Mouse (Mus musculus): Measurements from ENCODE around the gene Cfap157.

Gene Cfap157

DNA sequence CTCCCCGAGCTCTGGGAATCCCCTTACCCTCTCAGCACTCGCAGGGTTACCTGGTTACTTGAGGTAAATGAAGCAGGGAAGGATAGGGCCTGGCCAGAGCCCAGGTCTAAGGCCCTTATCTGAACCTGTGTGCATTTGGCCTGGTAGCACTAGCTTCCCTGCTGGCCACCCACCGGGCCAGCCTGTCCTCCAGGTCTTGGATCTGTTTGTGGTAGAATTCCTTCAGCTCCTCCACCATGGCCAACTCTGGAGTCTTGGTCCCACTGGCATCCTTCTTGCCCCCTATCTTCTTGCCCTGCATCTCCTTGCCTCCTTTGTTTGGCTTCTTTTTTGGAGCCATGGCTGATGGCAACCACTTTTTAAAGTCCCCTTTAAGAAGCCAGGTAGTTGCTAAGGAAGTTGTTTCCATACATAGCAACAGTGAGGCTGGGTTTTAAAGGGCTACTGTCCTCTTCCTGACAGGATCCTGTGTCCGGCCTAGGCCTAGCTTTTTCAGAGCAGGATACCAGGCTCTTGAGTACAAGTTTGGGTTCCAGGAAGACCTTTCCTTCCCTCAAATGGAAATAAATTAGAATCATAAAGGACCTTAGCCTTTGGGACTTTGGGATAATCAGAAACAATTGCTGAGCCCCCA lies at the start of gene Cfap157:
Gene Cfap157, minus strand, starts transcription at position 381 of the 634 bp plus-strand sequence.
- WGBS = 54% methylated on average over 4 of the region's 4 CpGs

DNA sequence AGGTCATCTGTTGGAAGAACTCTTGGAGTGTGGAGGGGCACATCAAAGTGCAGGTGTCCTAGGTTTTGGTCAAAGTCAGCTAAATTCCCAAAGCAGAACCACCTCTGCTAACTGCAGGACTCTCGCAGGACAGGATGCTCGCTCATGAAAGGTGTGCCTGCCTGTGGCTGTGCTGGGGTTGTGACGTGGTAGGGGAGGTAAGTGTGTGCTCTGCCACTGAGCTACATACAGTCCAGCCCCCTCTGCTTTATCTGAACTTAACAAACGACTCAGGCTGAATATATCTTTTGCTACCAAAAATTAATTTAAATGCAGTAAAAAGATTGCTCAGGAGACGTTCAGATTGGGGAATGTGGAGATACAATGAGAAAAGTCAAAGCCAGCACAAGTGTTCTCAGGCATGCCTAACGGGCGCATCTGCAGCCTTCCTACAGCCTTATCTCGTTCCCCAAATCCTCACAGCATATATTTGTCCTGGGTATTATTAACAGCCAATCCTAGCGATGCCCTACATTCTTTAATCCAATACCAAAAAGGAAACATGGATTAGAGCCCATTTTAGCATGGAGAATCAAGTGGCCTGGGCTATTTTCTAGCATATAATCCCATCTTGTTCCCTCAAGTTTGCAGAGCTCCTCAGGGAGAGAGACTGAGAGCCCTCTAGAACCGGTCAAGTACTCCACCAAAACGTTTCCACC lies 44.9 kb upstream of the Cfap157 start:
- 48% methylated on average over 11 of the region's 11 CpGs for WGBS

DNA sequence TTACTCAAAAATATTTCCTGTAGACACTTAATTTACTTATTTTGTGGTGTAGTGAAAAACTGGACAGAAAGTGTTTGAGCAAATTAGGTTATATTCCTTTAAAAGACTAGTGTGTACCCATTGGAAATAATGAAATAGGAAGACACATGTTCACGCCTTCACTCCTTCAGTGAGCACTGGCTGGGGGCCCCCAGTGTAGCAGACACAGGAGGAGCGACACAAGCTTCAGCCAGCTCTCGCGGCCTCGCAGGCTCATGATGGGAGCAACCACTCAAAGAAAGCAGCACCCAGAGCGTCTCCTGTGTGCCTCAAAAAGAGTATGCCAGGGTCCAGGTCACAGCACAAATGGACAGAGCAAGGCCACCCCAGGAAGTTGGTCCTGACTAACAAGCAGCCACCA lies 41.6 kb upstream of the Cfap157 start:
- 57% methylated on average over 6 of the region's 6 CpGs for whole genome bisulfite sequencing

DNA sequence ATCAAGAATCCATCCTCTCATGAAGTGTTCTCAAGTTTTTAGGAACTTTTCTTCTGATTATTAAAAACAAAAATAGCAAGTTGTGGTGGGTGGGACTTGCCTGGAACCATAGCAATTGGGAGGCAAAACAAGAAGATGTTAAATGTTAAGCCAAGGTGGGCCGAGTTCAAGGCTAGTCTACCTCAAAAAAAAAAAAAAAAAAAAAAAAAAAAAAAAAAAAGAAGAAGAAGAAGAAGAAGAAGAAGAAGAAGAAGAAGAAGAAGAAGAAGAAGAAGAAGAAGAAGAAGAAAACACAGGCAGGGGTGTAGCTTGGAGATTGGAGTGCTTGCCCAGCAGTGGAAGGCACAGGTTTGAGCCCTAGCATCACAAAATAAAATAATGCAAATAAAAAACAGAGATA lies 40.5 kb upstream of the Cfap157 start:
- WGBS = 91% methylated on average over 1 of the region's 1 CpGs

DNA sequence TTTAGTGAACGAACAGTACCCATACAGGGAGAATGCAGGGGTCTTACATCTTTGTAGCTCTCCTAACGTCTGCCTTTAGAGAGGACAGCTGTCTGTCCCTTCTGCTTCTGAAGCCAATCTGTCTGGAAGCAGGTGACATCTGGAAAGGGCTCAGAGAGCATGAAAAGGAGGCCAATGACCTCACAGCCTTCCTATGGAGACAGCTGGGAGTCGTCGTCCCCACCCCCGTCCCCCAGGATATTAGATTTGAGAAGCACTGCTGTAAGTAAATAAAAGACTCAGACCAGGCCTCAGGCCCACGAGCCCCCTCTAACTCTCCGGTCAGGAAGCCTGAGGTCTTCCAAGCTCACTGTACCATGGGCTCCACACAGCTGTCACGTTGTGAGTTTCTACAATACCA lies 40.0 kb upstream of the Cfap157 start:
- WGBS = 47% methylated on average over 8 of the region's 8 CpGs

DNA sequence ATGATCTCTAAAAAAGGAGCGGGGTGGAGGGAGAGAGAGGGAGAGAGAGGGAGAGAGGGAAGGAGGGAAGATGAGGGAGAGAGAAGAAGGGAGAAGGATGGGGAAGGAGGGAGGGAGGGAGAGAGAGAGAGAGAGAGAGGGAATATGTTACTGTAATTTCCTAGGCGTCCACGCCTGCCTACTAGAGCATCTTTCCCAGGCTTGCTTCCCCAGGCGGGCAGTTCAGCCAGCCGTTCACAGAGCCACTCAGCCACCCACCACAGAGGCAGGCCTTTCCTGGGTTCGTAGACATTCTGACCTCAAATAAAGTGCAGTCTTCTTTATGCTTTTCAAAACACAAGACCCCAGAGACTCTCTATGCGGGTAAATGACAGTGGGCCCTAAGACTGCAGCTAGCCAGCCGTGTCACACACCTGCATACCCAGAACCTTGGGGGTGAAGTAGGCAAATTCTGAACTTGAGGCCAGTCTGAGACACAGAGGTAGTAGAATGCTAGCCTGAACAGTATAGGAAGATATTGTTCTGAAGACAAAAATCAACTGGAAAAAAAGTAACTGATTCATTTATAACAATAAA lies 39.4 kb upstream of the Cfap157 start:
- WGBS = 45% methylated on average over 8 of the region's 8 CpGs

DNA sequence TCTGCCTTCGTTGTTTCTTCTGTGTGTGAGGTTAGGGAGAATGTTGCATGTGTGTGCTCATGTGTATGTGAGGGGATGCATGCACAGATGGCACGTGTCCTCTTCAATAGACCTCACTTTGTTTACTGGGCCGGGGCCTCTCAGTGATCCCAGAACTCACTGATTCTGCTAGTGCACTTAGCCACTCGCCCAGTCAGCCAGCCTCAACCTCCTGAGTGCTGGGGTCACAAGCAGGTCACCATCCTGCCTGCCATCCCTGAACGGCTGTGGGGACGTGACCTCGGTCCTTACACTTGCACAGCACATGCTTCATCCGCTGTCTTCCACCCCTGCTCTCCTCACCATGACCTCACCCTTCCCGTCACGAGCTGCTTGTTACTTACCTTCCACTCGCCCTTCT lies 38.9 kb upstream of the Cfap157 start:
- WGBS = 56% methylated on average over 11 of the region's 11 CpGs

DNA sequence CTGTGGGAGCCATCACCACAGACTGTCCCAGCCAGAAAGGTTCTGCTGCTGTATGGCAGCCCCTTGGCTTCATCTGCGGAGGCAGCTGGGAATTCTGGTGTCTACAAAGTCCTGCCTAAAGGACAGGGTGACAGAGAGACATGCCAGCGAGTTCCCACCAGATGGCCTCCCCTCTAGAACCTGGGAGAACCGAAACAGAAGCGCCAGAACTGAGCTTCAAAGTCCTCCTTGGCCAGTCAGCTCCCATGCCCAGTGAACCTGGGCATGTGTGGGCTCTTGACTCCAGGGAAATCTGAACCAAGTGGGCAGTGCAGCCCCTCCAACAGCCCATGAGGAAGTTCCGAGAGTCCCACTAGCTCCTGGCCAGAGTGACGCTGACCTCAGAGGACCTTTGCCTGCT lies 38.4 kb upstream of the Cfap157 start:
- WGBS = 64% methylated on average over 6 of the region's 6 CpGs

DNA sequence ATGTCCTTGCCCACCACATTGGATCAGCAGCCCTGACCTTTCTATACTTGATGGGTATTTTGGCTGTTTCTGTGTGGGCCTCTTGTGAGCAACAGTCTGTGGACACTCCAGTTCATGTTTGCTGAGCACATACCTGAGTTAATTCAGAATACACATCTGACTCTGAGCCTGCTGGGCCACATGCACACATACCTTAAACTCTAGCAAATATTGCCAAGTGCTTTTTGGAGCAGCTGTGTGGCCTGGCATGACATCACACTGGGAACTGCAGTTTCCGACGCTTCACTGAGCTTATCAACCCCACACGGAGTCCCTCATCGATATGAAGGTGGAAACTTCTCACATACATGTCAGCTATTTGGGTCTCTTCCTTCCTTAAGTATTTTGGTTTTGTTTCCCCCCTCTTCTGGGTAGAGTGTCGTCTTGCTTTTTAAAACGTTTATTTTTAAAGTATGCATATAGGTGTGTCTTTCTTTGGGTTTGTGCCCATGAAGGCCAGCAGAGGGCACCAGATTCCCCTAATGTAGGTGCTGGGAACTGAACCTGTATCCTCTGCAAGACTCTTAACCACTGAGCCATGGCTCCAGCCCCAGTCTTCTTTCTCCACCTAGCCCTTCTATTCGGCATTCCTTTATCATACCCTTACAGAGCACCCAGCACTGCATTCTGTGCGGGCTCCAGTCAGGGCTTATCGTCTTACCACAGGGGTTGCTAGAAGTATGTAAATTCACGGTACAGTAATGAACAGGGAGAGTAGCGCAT lies 37.0 kb upstream of the Cfap157 start:
- 56% methylated on average over 11 of the region's 11 CpGs for WGBS

DNA sequence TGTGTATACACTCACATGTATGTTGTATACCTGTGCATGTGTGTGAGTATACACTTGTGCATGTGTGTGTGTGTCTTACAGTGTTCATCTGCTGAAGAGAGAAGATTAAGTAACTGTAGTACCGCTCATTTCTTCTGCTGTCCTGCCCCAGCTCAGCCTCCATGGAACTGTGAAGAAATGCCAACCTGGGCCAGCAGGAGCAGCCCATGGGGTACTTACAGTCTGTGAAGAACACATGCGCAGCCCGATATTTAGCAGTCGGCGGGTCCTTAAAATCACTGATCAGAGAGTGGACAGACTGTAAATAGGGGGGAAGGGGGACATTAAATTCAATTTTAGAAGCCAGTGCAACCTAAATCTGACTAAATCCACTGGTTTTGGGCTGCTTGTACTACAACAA lies 34.0 kb upstream of the Cfap157 start:
- WGBS = 90% methylated on average over 5 of the region's 5 CpGs

DNA sequence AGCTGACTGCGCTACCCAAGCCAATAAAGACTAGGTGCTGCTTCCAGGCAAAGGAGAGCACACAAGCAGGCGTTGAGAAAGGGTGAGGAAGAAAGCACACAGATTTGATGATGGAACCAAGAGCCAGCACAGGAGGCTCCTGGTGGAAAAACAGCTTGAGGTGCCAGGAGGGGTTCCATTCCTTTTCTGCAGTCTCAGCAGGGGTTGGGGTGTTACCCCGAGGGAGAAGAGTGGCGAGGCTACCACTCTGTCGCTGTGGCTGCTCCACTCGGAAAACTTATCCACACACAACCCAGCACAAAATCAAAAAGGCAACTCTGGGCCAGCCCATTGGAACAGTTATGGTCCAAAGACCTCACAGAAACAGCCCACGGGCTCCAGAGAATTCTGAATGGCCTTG lies 33.4 kb upstream of the Cfap157 start:
- WGBS = 43% methylated on average over 7 of the region's 7 CpGs

DNA sequence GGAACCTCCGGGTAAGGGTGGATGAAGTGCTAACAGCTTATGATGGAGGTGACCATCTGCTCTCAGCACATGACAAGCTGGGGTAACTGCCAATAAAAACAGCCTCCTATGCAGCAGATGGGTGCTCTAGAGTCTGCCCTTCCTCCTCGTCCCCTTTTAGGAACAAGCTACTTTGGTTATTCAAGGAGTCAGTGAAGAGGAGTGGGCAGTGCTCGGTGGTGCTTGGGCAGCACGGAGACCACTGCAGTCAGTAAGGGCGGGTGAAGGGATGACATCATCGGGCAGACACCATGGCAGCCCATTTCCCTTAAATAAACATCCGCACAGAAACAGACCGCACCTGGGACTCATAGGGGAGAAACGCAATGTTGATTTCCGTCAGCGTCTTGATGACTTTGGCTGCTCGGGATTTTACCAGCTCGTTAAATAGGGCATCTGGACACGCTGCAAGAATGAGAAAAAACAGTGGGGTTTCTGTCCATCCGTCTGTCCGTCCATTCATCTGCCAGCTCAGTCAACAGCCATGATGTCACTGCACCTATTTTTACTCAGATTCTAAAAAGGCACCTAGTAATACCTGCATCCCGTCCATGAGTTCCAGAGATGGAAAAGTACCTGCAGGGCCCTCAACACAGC lies 32.8 kb upstream of the Cfap157 start:
- whole genome bisulfite sequencing = 38% methylated on average over 17 of the region's 17 CpGs

DNA sequence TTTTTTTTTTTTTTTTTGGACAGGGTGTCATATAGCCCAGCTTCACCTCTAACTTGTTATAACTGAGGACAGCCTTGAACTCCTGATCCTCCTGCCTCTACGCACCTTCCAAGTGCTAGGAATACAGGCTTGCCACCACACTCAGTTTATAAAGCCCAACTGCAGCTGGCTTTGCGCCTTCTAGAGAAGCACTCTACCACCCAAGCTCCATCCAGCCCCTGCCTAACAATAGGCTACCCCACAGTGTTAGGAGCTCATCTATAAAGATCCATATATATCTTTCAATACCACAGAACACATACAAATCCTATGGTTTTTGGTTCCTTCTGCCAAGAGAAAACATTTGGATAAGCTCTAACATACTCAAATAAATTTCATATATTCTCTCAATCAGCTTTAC lies 32.3 kb upstream of the Cfap157 start:
- WGBS = 64% methylated on average over 2 of the region's 2 CpGs

DNA sequence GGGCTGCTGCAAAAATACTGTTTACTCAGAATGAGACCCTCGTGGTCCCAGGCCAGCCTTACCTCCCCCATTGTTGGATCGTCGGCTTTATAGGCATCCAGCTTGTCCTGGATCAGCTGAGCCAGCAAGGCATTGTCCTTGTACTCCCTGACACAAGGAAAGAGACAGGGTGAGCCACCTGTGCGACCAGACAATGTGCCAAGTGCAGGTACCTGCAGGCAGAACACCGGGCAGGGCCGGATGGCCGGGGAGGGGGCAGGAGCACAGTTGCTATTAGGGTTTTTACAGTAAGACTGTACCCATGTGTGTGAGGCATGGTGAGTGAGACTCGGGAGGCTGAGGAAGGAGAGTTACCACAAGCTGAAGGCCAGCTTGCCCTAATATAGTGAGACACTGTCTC lies 27.7 kb upstream of the Cfap157 start:
- WGBS = 84% methylated on average over 8 of the region's 8 CpGs

DNA sequence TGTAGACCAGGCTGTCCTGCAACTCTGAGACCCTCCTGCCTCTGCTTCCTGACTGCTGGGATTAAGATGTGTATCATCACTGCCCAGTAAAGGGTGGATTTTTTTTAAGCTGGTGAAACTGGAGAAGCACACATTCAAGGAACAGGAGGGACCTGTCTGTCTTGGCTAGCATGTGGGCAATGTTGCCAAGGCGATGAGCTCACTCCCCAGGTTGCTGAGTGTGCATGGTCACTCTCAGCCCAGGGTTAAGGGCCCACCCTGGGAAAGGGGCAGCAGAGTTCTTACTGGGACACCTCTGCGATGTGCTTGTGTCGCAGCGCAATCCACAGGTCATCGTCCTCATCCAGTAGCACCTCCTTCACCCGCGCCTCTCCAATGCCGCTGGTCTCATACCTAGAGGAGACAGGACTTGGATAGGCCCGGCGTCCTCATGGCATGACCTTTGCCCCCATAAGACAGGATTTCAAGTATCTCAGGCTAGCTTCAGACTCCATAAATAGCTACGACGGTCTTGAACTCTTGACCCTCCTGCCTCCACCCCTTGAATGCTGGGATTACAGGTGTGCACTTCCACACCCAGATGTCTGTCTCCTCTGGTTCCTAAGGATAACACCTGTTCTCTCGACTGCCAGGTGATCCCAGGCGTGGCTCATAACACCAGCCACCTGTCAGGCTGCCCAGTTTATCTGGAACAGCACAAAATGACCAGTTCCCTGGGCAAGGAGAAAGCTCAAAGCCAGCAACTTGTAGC lies 24.8 kb upstream of the Cfap157 start:
- WGBS = 95% methylated on average over 14 of the region's 14 CpGs

DNA sequence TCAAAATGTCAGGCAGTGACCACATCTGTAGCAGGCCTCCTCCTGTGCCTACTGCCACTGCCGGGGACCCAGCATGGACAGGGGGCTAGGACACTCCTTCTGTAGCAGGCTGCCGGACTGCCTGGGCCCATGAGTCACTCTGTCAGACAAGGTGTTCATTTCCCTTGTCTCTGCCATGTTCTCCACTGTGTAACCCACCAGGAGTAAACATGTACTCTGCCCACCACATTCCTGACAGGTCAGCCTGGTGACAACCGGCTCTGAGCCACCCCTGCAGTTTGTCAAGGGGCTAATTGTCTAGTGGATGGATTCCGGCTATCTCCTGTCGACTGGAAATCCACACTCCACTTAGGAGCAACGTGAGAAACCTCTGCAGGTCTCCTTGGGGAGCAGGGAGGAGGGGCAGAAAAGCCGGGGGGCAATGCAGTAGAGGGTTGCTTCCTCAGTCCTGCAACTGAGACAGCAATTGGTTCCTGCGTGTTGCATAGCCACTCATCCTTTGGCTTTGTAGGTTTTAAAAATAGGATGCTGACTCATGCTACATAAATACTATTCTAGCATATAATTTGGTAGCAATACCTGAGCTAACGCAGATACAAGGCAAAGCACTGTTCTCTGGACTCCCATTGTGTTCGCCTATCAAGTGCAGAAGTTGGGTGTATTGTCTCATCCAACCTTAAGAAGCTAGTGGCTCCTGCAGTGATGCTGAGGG lies 14.2 kb upstream of the Cfap157 start:
- WGBS = 48% methylated on average over 10 of the region's 10 CpGs

DNA sequence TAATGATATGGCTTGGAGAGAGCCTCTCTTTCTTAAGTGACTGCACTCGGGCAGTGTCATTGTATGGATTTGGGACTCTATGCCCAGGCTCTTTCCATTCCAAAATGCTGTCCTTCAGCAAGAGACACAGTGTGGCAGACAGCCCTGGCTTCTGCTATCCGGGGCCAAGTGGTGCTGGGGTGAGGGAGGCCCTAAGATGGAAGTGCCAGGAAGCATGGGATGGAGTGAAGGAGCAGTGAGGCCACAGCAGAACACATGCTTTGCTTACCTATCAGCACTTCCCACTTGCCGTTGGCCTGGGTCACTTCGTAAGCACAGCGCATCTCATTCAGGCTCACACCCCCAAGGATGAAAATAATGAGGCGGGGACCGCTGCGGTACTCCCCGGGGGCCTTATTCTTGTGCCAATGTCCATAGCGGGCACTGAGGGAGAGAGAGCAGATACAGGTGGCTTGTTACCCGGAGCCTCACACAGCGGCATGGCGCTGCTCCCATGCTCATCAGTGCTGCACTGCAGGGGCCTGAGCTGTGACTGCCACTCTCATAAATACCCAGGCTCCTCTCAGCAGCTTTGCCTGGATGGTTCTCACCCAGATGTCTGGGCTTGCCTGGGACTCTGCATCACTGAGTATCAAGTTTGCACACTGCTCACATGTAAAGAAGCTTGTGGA lies 11.7 kb upstream of the Cfap157 start:
- WGBS = 79% methylated on average over 13 of the region's 13 CpGs

DNA sequence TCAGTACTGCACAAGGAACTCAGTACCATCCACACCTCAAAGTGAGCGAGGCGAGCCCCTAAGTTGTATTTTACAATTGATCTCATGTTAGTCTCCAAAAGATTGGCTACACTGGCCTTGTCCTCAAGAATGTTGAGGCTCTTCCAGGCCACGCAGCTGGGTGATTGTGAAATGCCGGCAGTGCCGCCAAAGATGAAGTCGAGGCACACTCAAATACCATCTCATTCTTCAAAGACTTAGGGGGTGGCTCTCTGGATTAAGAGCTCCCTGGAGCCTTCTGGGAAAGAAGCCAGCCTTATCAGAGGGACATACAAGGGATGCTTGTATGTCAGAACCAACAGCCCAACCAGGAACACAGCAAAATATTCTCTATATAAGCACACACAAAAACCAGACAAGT lies 7.1 kb upstream of the Cfap157 start:
- 38% methylated on average over 6 of the region's 6 CpGs for WGBS

DNA sequence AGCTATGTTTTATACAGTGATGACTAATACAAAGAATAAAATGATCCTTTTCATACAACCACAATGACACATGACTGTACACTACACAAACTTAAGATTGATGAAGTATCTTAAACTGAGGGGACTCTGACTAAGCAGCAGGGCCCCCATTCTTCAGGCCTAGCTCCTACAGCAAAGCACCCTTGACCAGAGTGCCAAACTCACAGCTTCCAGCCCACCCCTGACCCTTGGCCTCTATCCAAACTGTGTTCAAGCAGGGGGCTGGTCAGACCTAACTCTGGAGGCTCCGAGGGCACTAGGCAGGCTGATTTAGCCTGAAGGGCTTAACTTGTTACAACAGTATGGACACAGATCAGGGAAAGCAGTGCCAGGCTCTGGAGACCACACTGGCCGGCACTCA lies 4.4 kb upstream of the Cfap157 start:
- 55% methylated on average over 2 of the region's 2 CpGs for WGBS

DNA sequence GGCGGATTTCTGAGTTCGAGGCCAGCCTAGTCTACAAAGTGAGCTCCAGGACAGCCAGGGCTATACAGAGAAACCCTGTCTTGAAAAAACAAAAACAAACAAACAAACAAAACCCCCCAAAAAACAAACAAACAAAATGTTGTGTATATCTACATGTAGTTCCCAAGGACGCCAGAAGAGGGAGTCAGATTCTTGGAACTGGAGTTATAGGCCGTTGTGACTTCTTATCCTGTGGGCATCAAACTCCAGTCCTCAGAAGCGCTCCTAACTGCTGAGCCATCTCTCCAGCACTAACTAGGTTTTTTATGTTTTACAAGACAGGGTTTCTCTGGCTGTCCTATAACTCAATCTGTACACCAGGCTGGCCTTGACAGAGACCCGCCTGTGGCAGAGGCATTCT lies 2.9 kb upstream of the Cfap157 start:
- WGBS = 57% methylated on average over 6 of the region's 6 CpGs

All from cerebral cortex, adult 2 months (tissue).